Mouse (Mus musculus) Patski (cell line): Measurements from ENCODE around the gene Mzf1. TPM values are rescaled to one million over a fixed set of nuclear protein-coding genes. Genes with fewer than 3 reads are reported as not detected.

Experiments used
- ATAC-seq: fragments of 100-300 bp; one replicate; pipeline ENCODE4 v1.8.0; 2021
- CTCF ChIA-PET: fragments of 350-600 bp; sonication (Branson Sonifier 250); formaldehyde crosslinking; loops from one replicate; lab custom pipeline; 2022; ENCODE audit warnings: inconsistent platforms; lab: Charles Lee
- POLR2A ChIA-PET: fragments of 350-600 bp; sonication (Branson Sonifier 250); formaldehyde crosslinking; loops from one replicate; lab custom pipeline; 2022; ENCODE audit warnings: antibody characterized with exemption, inconsistent platforms; lab: Charles Lee
- DNase-seq: peaks from one replicate; pipeline ENCODE4 v3.0.0-alpha.2; 2011; ENCODE audit warnings: low read depth, low spot score
- H3K27me3 ChIP-seq: fragments of 371-371 bp; one replicate; pipeline ENCODE4 v1.5.1; 2021
- CTCF ChIP-seq: fragments of 100-300 bp; IDR thresholded peaks from one replicate; pipeline ENCODE4 v1.5.1; 2021
- in situ Hi-C: fragments of 300-500 bp; cut with MboI; formaldehyde crosslinking; loops from 3 replicates; pipeline ENCODE4 v1.11.1; 2018; ENCODE audit warnings: low pct_unique_long_range_greater_than_20kb, mixed read lengths
- polyA plus RNA-seq: library from polyadenylated mRNA; unstranded; gene quantifications from one replicate; pipeline ENCODE4 v1.2.3, GENCODE M21; 2021

Gene Mzf1
- polyA plus RNA-seq, 1 experiment from 2014 or later = 5.6 TPM

GRCm38 (mm10) chr7:13006531-13006930 lies 48.0 kb downstream of the Mzf1 start:
- TF ChIP-seq CTCF = no peak

GRCm38 (mm10) chr7:13006011-13006410 lies 48.6 kb downstream of the Mzf1 start:
- in situ Hi-C loops = no loop called here
- CTCF ChIA-PET = no interaction called here
- DNase-seq (no peak), ATAC-seq (no peak)
- H3K27me3 ChIP-seq = no peaks in the 10 kb centered on the region
- POLR2A ChIA-PET = interaction anchor here (0.6 kb wide), 1 partner anchor 1362 kb away, joined by 4 read pairs; no protein-coding TSS in a partner anchor
- TF ChIP-seq CTCF = no peak

More at GRCm38 (mm10) chr7:13006531-13006930, 48.0 kb downstream of the Mzf1 start:
- no peaks in the 10 kb centered on the region for H3K27me3 ChIP-seq
- DNase-seq (no peak), ATAC-seq (no peak)
- CTCF ChIA-PET = no interaction called here
- in situ Hi-C loops = no loop called here
- POLR2A ChIA-PET = interaction anchor here (0.6 kb wide), 1 partner anchor 1363 kb away, joined by 4 read pairs; no protein-coding TSS in a partner anchor

- no peak for TF ChIP-seq CTCF
- ChIA-PET POLR2A (no interaction called here), CTCF (no interaction called here)
- ATAC-seq (no peak), DNase-seq (no peak)
- in situ Hi-C loops = no loop called here
- no peaks in the 10 kb centered on the region for H3K27me3 ChIP-seq
Observed at GRCm38 (mm10) chr7:13003380-13003779, 51.2 kb downstream of the Mzf1 start.

DNA sequence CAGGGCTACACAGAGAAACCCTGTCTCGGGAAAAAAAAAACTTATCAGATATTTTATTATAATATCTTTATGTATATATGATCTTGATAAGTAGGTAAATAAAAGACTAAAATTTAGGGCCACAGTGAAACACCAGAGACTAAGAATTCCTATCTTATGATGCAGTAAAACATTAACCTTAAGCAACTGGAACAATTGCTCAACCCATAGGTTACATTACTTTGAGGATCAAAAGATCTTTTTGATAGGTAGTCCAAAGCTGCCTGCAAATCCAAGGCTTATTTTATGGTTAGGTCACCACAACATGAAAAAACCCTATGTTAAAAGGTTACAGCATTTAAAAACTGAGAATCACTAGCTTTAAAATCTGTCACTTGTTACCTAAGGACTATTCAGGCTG lies 53.0 kb downstream of the Mzf1 start:
- DNase-seq (no peak), ATAC-seq (no peak)
- POLR2A ChIA-PET = no interaction called here
- in situ Hi-C loops = no loop called here
- CTCF ChIA-PET = interaction anchor here (1.0 to 1.5 kb wide), 2 partner anchors 47 to 93 kb away, joined by 4 to 5 read pairs; no protein-coding TSS in a partner anchor
- no peaks in the 10 kb centered on the region for H3K27me3 ChIP-seq
- no peak for TF ChIP-seq CTCF

- no peak for TF ChIP-seq CTCF
- DNase-seq (no peak), ATAC-seq (no peak)
- no peaks in the 10 kb centered on the region for H3K27me3 ChIP-seq
- POLR2A ChIA-PET = no interaction called here
- CTCF ChIA-PET = no interaction called here
- in situ Hi-C loops = no loop called here
Observed at GRCm38 (mm10) chr7:12998851-12999250, 55.7 kb downstream of the Mzf1 start, which contains the start of gene Trim28. Gene Trim28 (plus strand): TSS chr7:12999114.

DNA sequence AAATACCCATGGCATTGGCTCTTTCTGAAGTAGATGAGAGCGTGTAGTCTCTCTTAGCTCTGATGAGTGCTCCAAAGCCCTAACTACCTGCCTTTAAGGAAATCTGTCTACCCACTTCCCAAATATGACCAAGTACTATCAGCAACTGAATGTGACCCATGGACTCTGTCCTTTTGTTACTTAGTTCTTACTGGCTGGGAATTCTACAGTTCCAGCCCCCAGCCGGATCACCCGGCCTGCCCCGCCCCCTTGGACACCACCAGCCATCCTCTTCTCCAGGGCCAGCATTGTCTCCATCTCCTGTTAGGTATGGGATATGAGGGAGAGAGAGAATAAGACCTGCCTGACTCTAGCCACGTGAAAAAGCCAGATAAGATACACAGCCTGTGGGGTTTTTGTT lies 56.5 kb downstream of the Mzf1 start, which contains the start of gene Slc27a5:
Gene Slc27a5, minus strand, starts transcription at position 140 of the 400 bp plus-strand sequence.
- POLR2A ChIA-PET = no interaction called here

GRCm38 (mm10) chr7:12997230-12997629 lies 57.3 kb downstream of the Mzf1 start:
- in situ Hi-C loops = no loop called here
- no peak for TF ChIP-seq CTCF
- no peak for ATAC-seq

More for the DNA sequence above, 56.5 kb downstream of the Mzf1 start, which contains the start of gene Slc27a5:
- no peak for DNase-seq
- ATAC-seq = no peak
- H3K27me3 ChIP-seq = no peaks in the 10 kb centered on the region
- in situ Hi-C loops = no loop called here
- no peak for TF ChIP-seq CTCF
- CTCF ChIA-PET = interaction anchor here (1.4 to 1.7 kb wide), 2 partner anchors 10 kb away, joined by 4 read pairs; no protein-coding TSS in a partner anchor

GRCm38 (mm10) chr7:12995862-12996261 lies 58.7 kb downstream of the Mzf1 start:
- ChIA-PET CTCF (no interaction called here), POLR2A (no interaction called here)
- no peaks in the 10 kb centered on the region for H3K27me3 ChIP-seq
- TF ChIP-seq CTCF = no peak
- in situ Hi-C loops = no loop called here
- no peak for DNase-seq
- no peak for ATAC-seq

More at GRCm38 (mm10) chr7:12997230-12997629, 57.3 kb downstream of the Mzf1 start:
- ChIA-PET POLR2A (no interaction called here), CTCF (interaction anchor here (1.4 to 1.7 kb wide), 2 partner anchors 9 to 11 kb away, joined by 4 read pairs; no protein-coding TSS in a partner anchor)
- H3K27me3 ChIP-seq = no peaks in the 10 kb centered on the region
- no peak for DNase-seq

DNA sequence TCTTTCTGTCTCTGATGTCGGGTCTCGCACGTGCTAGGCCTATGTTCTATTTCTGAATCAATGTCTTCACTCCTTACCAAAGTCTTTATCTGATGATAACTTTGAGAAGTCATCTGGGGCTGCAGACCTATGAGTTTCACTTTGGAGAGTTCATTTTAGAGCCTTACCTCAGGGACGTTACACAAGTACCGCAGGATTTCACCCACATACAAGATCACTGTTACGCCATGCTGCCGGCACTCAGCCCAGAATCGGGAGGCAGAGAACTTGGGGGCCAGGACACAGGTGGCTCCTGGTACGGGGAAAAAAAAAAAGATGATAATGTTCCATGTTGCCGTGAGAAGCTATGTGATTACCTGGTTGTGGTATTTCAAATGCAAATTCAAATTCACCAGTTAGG lies 61.4 kb downstream of the Mzf1 start:
- ATAC-seq = no peak
- TF ChIP-seq CTCF = no peak
- POLR2A ChIA-PET = no interaction called here
- CTCF ChIA-PET = interaction anchor here (1.0 to 1.8 kb wide), 4 partner anchors 11 to 41 kb away, joined by 3 to 6 read pairs (median 3); partner anchors contain the start of gene Zfp446
- no peak for DNase-seq
- in situ Hi-C loops = no loop called here
- H3K27me3 ChIP-seq = no peaks in the 10 kb centered on the region

Other genes with a start within 250 kb of the Mzf1 start
- gene Zfp329, start 235.9 kb downstream of the Mzf1 start, polyA plus RNA-seq = 6.1 TPM
- gene Zfp110, start 220.0 kb downstream of the Mzf1 start, polyA plus RNA-seq = 8.1 TPM
- gene Zfp128, start 173.6 kb downstream of the Mzf1 start, polyA plus RNA-seq = 6.0 TPM
- gene Zscan22, start 156.9 kb downstream of the Mzf1 start, polyA plus RNA-seq = 15.7 TPM
- gene Rps5, start 132.5 kb downstream of the Mzf1 start, polyA plus RNA-seq = 905 TPM
- gene Rnf225, start 127.3 kb downstream of the Mzf1 start, polyA plus RNA-seq = 0.47 TPM
- gene Zfp324, start 88.9 kb downstream of the Mzf1 start, polyA plus RNA-seq = 7.9 TPM
- 5.9 TPM for gene Zfp446, start 76.9 kb downstream of the Mzf1 start, polyA plus RNA-seq
- gene Slc27a5, start 56.6 kb downstream of the Mzf1 start, polyA plus RNA-seq = 0.26 TPM
- gene Trim28, start 55.6 kb downstream of the Mzf1 start, polyA plus RNA-seq = 447 TPM
- 21.8 TPM for gene Zbtb45, start 44.7 kb downstream of the Mzf1 start, polyA plus RNA-seq
- gene Chmp2a, start 20.0 kb downstream of the Mzf1 start, polyA plus RNA-seq = 215 TPM
- 222 TPM for gene Ube2m, start 16.5 kb downstream of the Mzf1 start, polyA plus RNA-seq
- not detected for gene Vmn1r85, start 40.4 kb upstream of the Mzf1 start, polyA plus RNA-seq
- gene Vmn1r86, start 65.2 kb upstream of the Mzf1 start, polyA plus RNA-seq = not detected
- gene Vmn1r87, start 85.4 kb upstream of the Mzf1 start, polyA plus RNA-seq = not detected
- gene Vmn1r88, start 104.8 kb upstream of the Mzf1 start, polyA plus RNA-seq = not detected
- not detected for gene Vmn1r89, start 158.3 kb upstream of the Mzf1 start, polyA plus RNA-seq
- gene Lig1, start 222.5 kb upstream of the Mzf1 start, polyA plus RNA-seq = 33.2 TPM
- 12.0 TPM for gene Zswim9, start 224.0 kb upstream of the Mzf1 start, polyA plus RNA-seq